Mouse (Mus musculus) liver, embryonic 16.5 days (tissue): ENCODE data around the gene Gpr3. TPM values are rescaled to one million over a fixed set of nuclear protein-coding genes. Genes with fewer than 3 reads are reported as not detected.

Source experiments
- ATAC-seq: fragments of 200-750 bp; cut with Nextera tagmentation; 2 replicates; pipeline ENCODE4 v1.8.0; 2017; ENCODE audit warnings: low read depth, mild to moderate bottlenecking, moderate number of reproducible peaks, moderate library complexity
- H3K27ac ChIP-seq: fragments of 300-500 bp; sonication (generic); 2 replicates; pipeline ENCODE4 v1.5.1; 2014; ENCODE audit warnings: mild to moderate bottlenecking, low read length
- H3K27me3 ChIP-seq: fragments of 300-500 bp; sonication (generic); 2 replicates; pipeline ENCODE4 v1.6.1; 2014; ENCODE audit warnings: low read depth, low read length, mixed read lengths; ENCODE audit not compliant: control insufficient read depth, insufficient read depth
- H3K36me3 ChIP-seq: fragments of 300-500 bp; sonication (generic); 2 replicates; pipeline ENCODE4 v1.6.1; 2014; ENCODE audit warnings: mild to moderate bottlenecking; ENCODE audit not compliant: control insufficient read depth, insufficient read depth
- H3K4me1 ChIP-seq: fragments of 300-500 bp; sonication (generic); 2 replicates; pipeline ENCODE4 v1.6.1; 2014; ENCODE audit warnings: low read depth, low read length, mixed read lengths; ENCODE audit not compliant: control insufficient read depth
- H3K4me2 ChIP-seq: fragments of 300-500 bp; sonication (generic); 2 replicates; pipeline ENCODE4 v1.6.1; 2014; ENCODE audit warnings: low read depth, low read length, mixed read lengths
- H3K4me3 ChIP-seq: fragments of 300-500 bp; sonication (generic); 2 replicates; pipeline ENCODE4 v1.5.1; 2014; ENCODE audit warnings: low read depth, mild to moderate bottlenecking, low read length
- H3K9ac ChIP-seq: fragments of 300-500 bp; sonication (generic); 2 replicates; pipeline ENCODE4 v1.6.1; 2014; ENCODE audit warnings: low read depth, low read length
- H3K9me3 ChIP-seq: fragments of 300-500 bp; sonication (generic); replicated peaks from 2 replicates; pipeline ENCODE4 v1.6.1; 2016; ENCODE audit warnings: low read length; ENCODE audit not compliant: control insufficient read depth
- WGBS: fragments of 180-500 bp; shearing (Covaris S2); extraction: QIAGEN DNeasy Blood & Tissue Kit; methylation state at CpG from one replicate; pipeline ENCODE4 v1.1.7; 2014; ENCODE audit not compliant: insufficient replicate concordance; 5-methylcytosine and 5-hydroxymethylcytosine counted together
- microRNA-seq: library from miRNA; unstranded; fragments of <30 nt; microRNA quantifications from one replicate; pipeline ENCODE4, GENCODE M21; 2016
- polyA plus RNA-seq: library from polyadenylated mRNA; unstranded; fragments of >200 nt; fragmentation: Nextera tagmentation; extraction: Ambion mirVana; gene quantifications from 2 replicates; pipeline ENCODE4 v1.2.1, GENCODE M21; 2015

Gpr3 gene
- polyA plus RNA-seq, 1 experiment from 2014 or later: not detected

GRCm38 (mm10) chr4:133160211-133160610 lies 52.1 kb downstream of the Gpr3 start:
- no peaks in the 10 kb centered on the region for H3K27me3 ChIP-seq
- H3K36me3 ChIP-seq: no peaks in the 10 kb centered on the region
- H3K9me3 ChIP-seq: no peaks in the 10 kb centered on the region
- WGBS: 84% methylated on average over 8 of the region's 8 CpGs
- no peak overlapping the region for H3K9ac ChIP-seq
- H3K4me2 ChIP-seq: no peak overlapping the region
- no peak overlapping the region for H3K27ac ChIP-seq
- peaks cover 5% of the 10 kb centered on the region; the same call in 1 of the 2 replicates for H3K4me1 ChIP-seq
- H3K4me3 ChIP-seq: no peak overlapping the region
- no peak for ATAC-seq

- Histone ChIP-seq H3K4me1 (peaks cover 8% of the 10 kb centered on the region), H3K9me3 (no peaks in the 10 kb centered on the region), H3K27ac (no peak overlapping the region), H3K9ac (no peak overlapping the region), H3K4me3 (no peak overlapping the region), H3K27me3 (no peaks in the 10 kb centered on the region), H3K4me2 (no peak overlapping the region), H3K36me3 (no peaks in the 10 kb centered on the region)
- WGBS: 64% methylated on average over 4 of the region's 4 CpGs
- no peak for ATAC-seq
Measured at GRCm38 (mm10) chr4:133159646-133160045, 52.7 kb downstream of the Gpr3 start.

Small RNA genes lying within 50 kb of the gene (microRNA-seq; reads per million reads assigned to microRNA genes)
- gene Mir7017: not detected

Other genes starting within 250 kb of the Gpr3 start
- 2.4 and 3.2 TPM in 2 replicates for gene Fgr, start 238.4 kb downstream of the Gpr3 start, polyA plus RNA-seq
- gene Ahdc1, start 201.3 kb downstream of the Gpr3 start, polyA plus RNA-seq: 0.70 and 1.6 TPM in 2 replicates
- gene Wasf2, start 82.0 kb downstream of the Gpr3 start, polyA plus RNA-seq: 41.4 and 42.7 TPM in 2 replicates
- gene Cd164l2, start 405 bp downstream of the Gpr3 start, polyA plus RNA-seq: 0.13 TPM in 1 of 2 replicates, not detected in the other
- gene Map3k6, start 28.3 kb upstream of the Gpr3 start, polyA plus RNA-seq: 2.2 and 3.0 TPM in 2 replicates
- 1.1 and 1.4 TPM in 2 replicates for gene Sytl1, start 50.6 kb upstream of the Gpr3 start, polyA plus RNA-seq
- gene Tmem222, start 65.3 kb upstream of the Gpr3 start, polyA plus RNA-seq: 32.7 and 34.9 TPM in 2 replicates
- 6.2 and 8.1 TPM in 2 replicates for gene Wdtc1, start 140.9 kb upstream of the Gpr3 start, polyA plus RNA-seq
- 2.9 and 3.3 TPM in 2 replicates for gene Slc9a1, start 157.2 kb upstream of the Gpr3 start, polyA plus RNA-seq